Mouse (Mus musculus): Measurements from ENCODE around the gene Arhgef28.

Gene Arhgef28

GRCm38 (mm10) chr13:97893031-97893825 is 313.0 kb downstream of the Arhgef28 start:
- DNase-seq = no peak

GRCm38 (mm10) chr13:97892089-97892884 is 314.0 kb downstream of the Arhgef28 start:
- DNase-seq = no peak

- no peak for DNase-seq
Observed at GRCm38 (mm10) chr13:97888046-97888445, 318.2 kb downstream of the Arhgef28 start.

GRCm38 (mm10) chr13:97887558-97887957 is 318.7 kb downstream of the Arhgef28 start:
- DNase-seq = no peak

GRCm38 (mm10) chr13:97883629-97884028 is 322.6 kb downstream of the Arhgef28 start:
- no peak for DNase-seq

GRCm38 (mm10) chr13:97876450-97876849 is 329.8 kb downstream of the Arhgef28 start:
- DNase-seq = no peak

GRCm38 (mm10) chr13:97876031-97876430 is 330.2 kb downstream of the Arhgef28 start:
- DNase-seq = no peak

- DNase-seq = no peak
Observed at GRCm38 (mm10) chr13:97869428-97869827, 336.8 kb downstream of the Arhgef28 start.

- DNase-seq = no peak
Observed at GRCm38 (mm10) chr13:97867322-97867962, 338.8 kb downstream of the Arhgef28 start.

GRCm38 (mm10) chr13:97859071-97859470 is 347.2 kb downstream of the Arhgef28 start:
- DNase-seq = no peak

- DNase-seq = no peak
Observed at GRCm38 (mm10) chr13:97857860-97858259, 348.4 kb downstream of the Arhgef28 start.

- DNase-seq = no peak
Observed at GRCm38 (mm10) chr13:97853356-97853968, 352.8 kb downstream of the Arhgef28 start.

All from cerebellum, adult 11-12 months (tissue).